Mouse (Mus musculus): Measurements from ENCODE around the gene Cadm1. TPM values are rescaled to one million over a fixed set of nuclear protein-coding genes. Genes with fewer than 3 reads are reported as not detected.

Gene Cadm1
- polyA plus RNA-seq, 1 experiment from 2014 or later: 20.9 TPM

DNA sequence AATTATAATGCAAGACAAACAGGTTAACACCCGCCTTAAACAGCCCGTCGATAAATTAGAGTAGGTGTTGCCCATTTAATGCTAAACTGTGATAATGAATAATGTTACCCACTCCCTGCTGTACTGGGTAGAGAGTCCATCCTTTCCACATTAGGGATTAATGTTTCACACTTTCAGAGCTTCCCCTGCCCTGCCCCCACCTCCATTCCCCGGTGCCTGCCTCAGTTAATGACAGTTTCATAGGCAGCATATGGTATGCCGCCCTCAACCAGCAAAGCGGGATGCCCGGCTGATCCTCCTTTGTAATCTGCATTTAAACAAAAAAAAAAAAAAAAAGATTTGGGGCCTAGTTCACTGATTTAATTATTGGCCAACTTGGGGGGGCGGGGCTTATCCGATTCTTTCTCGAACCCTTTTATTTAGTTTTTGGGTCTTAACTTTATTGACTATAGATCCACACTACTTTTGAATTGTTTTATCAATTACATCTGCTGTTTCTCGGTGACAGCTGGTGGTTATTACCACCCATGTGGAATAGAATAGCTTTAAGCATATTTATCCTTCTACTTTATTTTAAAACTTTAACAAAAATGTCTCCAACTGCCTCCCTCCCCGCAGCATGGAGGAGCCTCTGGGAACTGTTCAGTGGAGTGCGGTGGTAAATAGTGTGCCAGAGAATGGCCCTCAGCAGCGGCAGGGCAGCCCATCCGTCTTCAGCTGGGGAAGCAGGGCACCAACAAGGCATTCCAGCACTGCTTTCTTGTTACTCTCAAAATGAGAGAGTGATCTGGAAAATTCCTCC is 309.1 kb downstream of the Cadm1 start:
- H3K36me3 ChIP-seq (ENCODE audit: control insufficient read depth, insufficient read depth): no peaks in the 10 kb centered on the region
- no peak overlapping the region for H3K27ac ChIP-seq (ENCODE audit: low read depth, low read length)
- no peak overlapping the region for H3K9ac ChIP-seq (ENCODE audit: low read depth, low read length)
- no peak for ATAC-seq
- no peaks in the 10 kb centered on the region for H3K27me3 ChIP-seq (replicated peaks; ENCODE audit: control insufficient read depth, insufficient read depth, low read length)
- H3K4me2 ChIP-seq (replicated peaks; ENCODE audit: low read depth): no peak overlapping the region
- no peaks in the 10 kb centered on the region for H3K4me1 ChIP-seq (replicated peaks; ENCODE audit: control insufficient read depth, insufficient read depth, low read length)
- no peaks in the 10 kb centered on the region for H3K9me3 ChIP-seq (ENCODE audit: control insufficient read depth)
- no peak overlapping the region for H3K4me3 ChIP-seq (ENCODE audit: low read depth, low read length)
- 35% methylated on average over 15 of the region's 15 CpGs for WGBS
- no peak for TF ChIP-seq CTCF (IDR thresholded peaks at IDR 0.05; ENCODE audit: low read depth)

DNA sequence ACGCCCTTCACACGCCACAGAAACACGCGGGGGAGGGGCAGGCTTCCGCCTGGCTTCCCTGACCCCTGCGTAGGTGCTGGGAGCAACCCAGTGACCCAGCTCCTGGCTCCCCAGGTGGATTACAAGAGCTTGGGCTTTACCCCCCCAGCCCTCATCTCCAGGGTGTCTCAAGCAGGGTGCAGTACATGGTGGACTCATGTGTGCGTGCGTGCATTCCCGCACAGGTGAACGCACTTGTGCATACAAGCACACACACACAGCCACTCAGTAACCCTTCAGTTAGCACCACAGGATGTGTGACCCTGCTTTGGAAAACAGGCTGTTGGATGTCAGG is 309.7 kb downstream of the Cadm1 start:
- Histone ChIP-seq H3K9me3 (ENCODE audit: control insufficient read depth) (no peaks in the 10 kb centered on the region), H3K36me3 (ENCODE audit: control insufficient read depth, insufficient read depth) (no peaks in the 10 kb centered on the region), H3K4me3 (ENCODE audit: low read depth, low read length) (no peak overlapping the region), H3K27ac (ENCODE audit: low read depth, low read length) (no peak overlapping the region), H3K4me2 (replicated peaks; ENCODE audit: low read depth) (no peak overlapping the region), H3K9ac (ENCODE audit: low read depth, low read length) (no peak overlapping the region), H3K4me1 (replicated peaks; ENCODE audit: control insufficient read depth, insufficient read depth, low read length) (no peaks in the 10 kb centered on the region), H3K27me3 (replicated peaks; ENCODE audit: control insufficient read depth, insufficient read depth, low read length) (no peaks in the 10 kb centered on the region)
- ATAC-seq: no peak
- TF ChIP-seq CTCF (IDR thresholded peaks at IDR 0.05; ENCODE audit: low read depth): no peak
- WGBS: 68% methylated on average over 10 of the region's 10 CpGs

GRCm38 (mm10) chr9:47843328-47843727 is 313.4 kb downstream of the Cadm1 start:
- no peak for ATAC-seq
- H3K4me3 ChIP-seq (ENCODE audit: low read depth, low read length): no peak overlapping the region
- no peak overlapping the region for H3K4me2 ChIP-seq (replicated peaks; ENCODE audit: low read depth)
- no peaks in the 10 kb centered on the region for H3K4me1 ChIP-seq (replicated peaks; ENCODE audit: control insufficient read depth, insufficient read depth, low read length)
- no peak for TF ChIP-seq CTCF (IDR thresholded peaks at IDR 0.05; ENCODE audit: low read depth)
- H3K36me3 ChIP-seq (ENCODE audit: control insufficient read depth, insufficient read depth): no peaks in the 10 kb centered on the region
- H3K9me3 ChIP-seq (ENCODE audit: control insufficient read depth): no peaks in the 10 kb centered on the region
- no peaks in the 10 kb centered on the region for H3K27me3 ChIP-seq (replicated peaks; ENCODE audit: control insufficient read depth, insufficient read depth, low read length)
- H3K27ac ChIP-seq (ENCODE audit: low read depth, low read length): no peak overlapping the region
- WGBS: 84% methylated on average over 6 of the region's 6 CpGs
- no peak overlapping the region for H3K9ac ChIP-seq (ENCODE audit: low read depth, low read length)

- H3K9me3 ChIP-seq (ENCODE audit: control insufficient read depth): no peaks in the 10 kb centered on the region
- no peak overlapping the region for H3K4me2 ChIP-seq (replicated peaks; ENCODE audit: low read depth)
- H3K27me3 ChIP-seq (replicated peaks; ENCODE audit: control insufficient read depth, insufficient read depth, low read length): no peaks in the 10 kb centered on the region
- 83% methylated on average over 10 of the region's 10 CpGs for WGBS
- no peak overlapping the region for H3K9ac ChIP-seq (ENCODE audit: low read depth, low read length)
- H3K27ac ChIP-seq (ENCODE audit: low read depth, low read length): no peak overlapping the region
- no peak overlapping the region for H3K4me3 ChIP-seq (ENCODE audit: low read depth, low read length)
- TF ChIP-seq CTCF (IDR thresholded peaks at IDR 0.05; ENCODE audit: low read depth): no peak
- H3K36me3 ChIP-seq (ENCODE audit: control insufficient read depth, insufficient read depth): no peaks in the 10 kb centered on the region
- H3K4me1 ChIP-seq (replicated peaks; ENCODE audit: control insufficient read depth, insufficient read depth, low read length): no peaks in the 10 kb centered on the region
- ATAC-seq: no peak
These were observed 316.3 kb downstream of the Cadm1 start for GRCm38 (mm10) chr9:47846275-47846674.

DNA sequence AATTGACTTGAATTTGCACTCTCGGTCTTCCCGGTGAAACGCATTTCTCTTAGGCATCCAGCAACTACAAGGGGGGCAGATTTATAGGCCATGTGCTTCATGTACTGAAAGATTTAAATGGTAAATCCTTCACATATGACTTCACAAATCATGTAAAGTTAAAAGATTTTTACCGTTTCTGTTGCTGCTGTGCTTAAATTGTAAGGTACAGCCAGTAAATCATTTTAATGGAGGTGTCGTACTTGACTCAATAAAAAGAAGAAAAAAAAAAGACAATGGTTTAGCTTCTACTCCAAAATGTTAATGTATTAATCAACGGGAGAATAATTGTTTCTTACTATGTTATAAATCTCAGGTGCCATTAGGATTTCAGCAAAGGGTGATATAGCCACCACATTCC is 317.0 kb downstream of the Cadm1 start:
- Histone ChIP-seq H3K9me3 (ENCODE audit: control insufficient read depth) (no peaks in the 10 kb centered on the region), H3K4me1 (replicated peaks; ENCODE audit: control insufficient read depth, insufficient read depth, low read length) (no peaks in the 10 kb centered on the region), H3K9ac (ENCODE audit: low read depth, low read length) (no peak overlapping the region), H3K27ac (ENCODE audit: low read depth, low read length) (no peak overlapping the region), H3K4me3 (ENCODE audit: low read depth, low read length) (no peak overlapping the region), H3K4me2 (replicated peaks; ENCODE audit: low read depth) (no peak overlapping the region), H3K36me3 (ENCODE audit: control insufficient read depth, insufficient read depth) (no peaks in the 10 kb centered on the region), H3K27me3 (replicated peaks; ENCODE audit: control insufficient read depth, insufficient read depth, low read length) (no peaks in the 10 kb centered on the region)
- no peak for ATAC-seq
- WGBS: 70% methylated on average over 6 of the region's 6 CpGs
- TF ChIP-seq CTCF (IDR thresholded peaks at IDR 0.05; ENCODE audit: low read depth): no peak

DNA sequence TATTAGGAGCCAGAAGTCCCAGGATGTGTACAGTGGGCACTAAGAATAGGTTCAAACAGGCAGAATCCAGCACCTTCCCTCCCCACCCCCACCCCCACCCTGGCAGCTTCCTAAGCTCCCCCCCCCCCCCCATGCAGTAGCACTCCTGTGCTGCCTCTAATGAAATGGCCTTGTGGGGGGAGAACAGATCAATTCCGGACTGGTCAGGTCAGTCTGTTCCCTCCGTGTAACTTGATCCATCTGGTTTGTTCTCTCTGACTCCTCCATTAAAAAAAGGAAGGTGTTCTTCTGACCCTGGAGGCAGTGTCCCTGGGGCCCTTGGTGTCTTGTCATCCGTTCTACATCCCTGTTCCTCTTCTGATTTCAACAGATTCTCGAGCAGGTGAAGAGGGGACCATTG is 317.8 kb downstream of the Cadm1 start:
- Histone ChIP-seq H3K9ac (ENCODE audit: low read depth, low read length) (no peak overlapping the region), H3K4me2 (replicated peaks; ENCODE audit: low read depth) (no peak overlapping the region), H3K9me3 (ENCODE audit: control insufficient read depth) (no peaks in the 10 kb centered on the region), H3K27ac (ENCODE audit: low read depth, low read length) (no peak overlapping the region), H3K36me3 (ENCODE audit: control insufficient read depth, insufficient read depth) (no peaks in the 10 kb centered on the region), H3K27me3 (replicated peaks; ENCODE audit: control insufficient read depth, insufficient read depth, low read length) (no peaks in the 10 kb centered on the region), H3K4me1 (replicated peaks; ENCODE audit: control insufficient read depth, insufficient read depth, low read length) (no peaks in the 10 kb centered on the region), H3K4me3 (ENCODE audit: low read depth, low read length) (no peak overlapping the region)
- WGBS: 26% methylated on average over 4 of the region's 4 CpGs
- TF ChIP-seq CTCF (IDR thresholded peaks at IDR 0.05; ENCODE audit: low read depth): no peak
- ATAC-seq: no peak
